Mouse (Mus musculus): ENCODE measurements around the gene Tnfsf12. TPM values are rescaled to one million over a fixed set of nuclear protein-coding genes. Genes with fewer than 3 reads are reported as not detected.

The Tnfsf12 gene
- polyA plus RNA-seq, 1 experiment from 2014 or later: 4.7 TPM

GRCm38 (mm10) chr11:69653399-69653798 lies 42.2 kb downstream of the Tnfsf12 start:
- H3K4me3 ChIP-seq: no peak overlapping the region
- H3K27me3 ChIP-seq (ENCODE audit: insufficient read depth, poor library complexity, severe bottlenecking): no peaks in the 10 kb centered on the region
- peaks cover 87% of the 10 kb centered on the region for H3K36me3 ChIP-seq
- H3K9me3 ChIP-seq: no peaks in the 10 kb centered on the region
- no peak for DNase-seq (ENCODE audit: low spot score)
- peaks cover 35% of the 10 kb centered on the region for H3K4me1 ChIP-seq
- 68% methylated on average over 5 of the region's 5 CpGs for WGBS
- no peak overlapping the region for H3K27ac ChIP-seq

- H3K27me3 ChIP-seq (ENCODE audit: insufficient read depth, poor library complexity, severe bottlenecking): no peaks in the 10 kb centered on the region
- no peak for DNase-seq (ENCODE audit: low spot score)
- 88% methylated on average over 5 of the region's 5 CpGs for WGBS
- H3K9me3 ChIP-seq: no peaks in the 10 kb centered on the region
- H3K36me3 ChIP-seq: peaks cover 97% of the 10 kb centered on the region
- no peaks in the 10 kb centered on the region for H3K4me1 ChIP-seq
- H3K27ac ChIP-seq: no peak overlapping the region
- no peak overlapping the region for H3K4me3 ChIP-seq
Observed at GRCm38 (mm10) chr11:69645860-69646259, 49.8 kb downstream of the Tnfsf12 start.

MicroRNA genes within 50 kb of the gene (microRNA counts, 519-probe panel; counts per million panel counts)
- not detected for microRNA mmu-miR-1934

Small RNA genes within 50 kb of the gene (microRNA-seq; reads per million reads assigned to microRNA genes)
- gene Mir1934: 10.1 reads per million, percentile 24 among the genes with 10 or more reads in this experiment

Other genes starting within 250 kb of the Tnfsf12 start
- gene Dnah2, start 146.7 kb downstream of the Tnfsf12 start, polyA plus RNA-seq (2016; fragmentation: Nextera tagmentation; extraction: Ambion mirVana): 0.18 and 0.95 TPM in 2 replicates
- 61.0 and 89.9 TPM in 2 replicates for gene Efnb3, start 135.6 kb downstream of the Tnfsf12 start, polyA plus RNA-seq (2016; fragmentation: Nextera tagmentation; extraction: Ambion mirVana)
- 27.2 and 32.4 TPM in 2 replicates for gene Wrap53, start 115.6 kb downstream of the Tnfsf12 start, polyA plus RNA-seq (2016; fragmentation: Nextera tagmentation; extraction: Ambion mirVana)
- 104 and 161 TPM in 2 replicates for gene Trp53, start 115.5 kb downstream of the Tnfsf12 start, polyA plus RNA-seq (2016; fragmentation: Nextera tagmentation; extraction: Ambion mirVana)
- gene Atp1b2, start 89.9 kb downstream of the Tnfsf12 start, polyA plus RNA-seq (2016; fragmentation: Nextera tagmentation; extraction: Ambion mirVana): 15.6 and 24.1 TPM in 2 replicates
- gene Shbg, start 77.9 kb downstream of the Tnfsf12 start, polyA plus RNA-seq (2016; fragmentation: Nextera tagmentation; extraction: Ambion mirVana): 0.25 and 7.5 TPM in 2 replicates
- gene Sat2, start 73.8 kb downstream of the Tnfsf12 start, polyA plus RNA-seq (2016; fragmentation: Nextera tagmentation; extraction: Ambion mirVana): 18.8 and 21.8 TPM in 2 replicates
- 31.5 and 44.7 TPM in 2 replicates for gene Fxr2, start 62.9 kb downstream of the Tnfsf12 start, polyA plus RNA-seq (2016; fragmentation: Nextera tagmentation; extraction: Ambion mirVana)
- 0.15 TPM in 1 of 2 replicates, not detected in the other for gene Sox15, start 40.5 kb downstream of the Tnfsf12 start, polyA plus RNA-seq (2016; fragmentation: Nextera tagmentation; extraction: Ambion mirVana)
- 62.1 and 63.7 TPM in 2 replicates for gene Mpdu1, start 33.2 kb downstream of the Tnfsf12 start, polyA plus RNA-seq (2016; fragmentation: Nextera tagmentation; extraction: Ambion mirVana)
- gene Cd68, start 29.7 kb downstream of the Tnfsf12 start, polyA plus RNA-seq (2016; fragmentation: Nextera tagmentation; extraction: Ambion mirVana): 2.0 and 4.4 TPM in 2 replicates
- gene Eif4a1, start 23.4 kb downstream of the Tnfsf12 start, polyA plus RNA-seq (2016; fragmentation: Nextera tagmentation; extraction: Ambion mirVana): 481 and 586 TPM in 2 replicates
- 95.3 and 108 TPM in 2 replicates for gene Senp3, start 13.8 kb downstream of the Tnfsf12 start, polyA plus RNA-seq (2016; fragmentation: Nextera tagmentation; extraction: Ambion mirVana)
- gene Tnfsf13, start 10.1 kb downstream of the Tnfsf12 start, polyA plus RNA-seq (2016; fragmentation: Nextera tagmentation; extraction: Ambion mirVana): 0.25 TPM in 1 of 2 replicates, not detected in the other
- gene Tnfsfm13, start 249 bp upstream of the Tnfsf12 start, polyA plus RNA-seq (2016; fragmentation: Nextera tagmentation; extraction: Ambion mirVana): 1.8 and 2.2 TPM in 2 replicates
- gene Polr2a, start 62.8 kb upstream of the Tnfsf12 start, polyA plus RNA-seq (2016; fragmentation: Nextera tagmentation; extraction: Ambion mirVana): 24.9 and 29.6 TPM in 2 replicates
- gene Slc35g3, start 66.1 kb upstream of the Tnfsf12 start, polyA plus RNA-seq (2016; fragmentation: Nextera tagmentation; extraction: Ambion mirVana): 0.16 TPM in 1 of 2 replicates, not detected in the other
- 1.7 and 2.4 TPM in 2 replicates for gene Zbtb4, start 70.1 kb upstream of the Tnfsf12 start, polyA plus RNA-seq (2016; fragmentation: Nextera tagmentation; extraction: Ambion mirVana)
- gene Chrnb1, start 100.1 kb upstream of the Tnfsf12 start, polyA plus RNA-seq (2016; fragmentation: Nextera tagmentation; extraction: Ambion mirVana): 3.9 and 4.9 TPM in 2 replicates
- 0.97 and 1.1 TPM in 2 replicates for gene Fgf11, start 106.0 kb upstream of the Tnfsf12 start, polyA plus RNA-seq (2016; fragmentation: Nextera tagmentation; extraction: Ambion mirVana)
- gene Tmem102, start 109.8 kb upstream of the Tnfsf12 start, polyA plus RNA-seq (2016; fragmentation: Nextera tagmentation; extraction: Ambion mirVana): 1.5 and 1.8 TPM in 2 replicates
- gene Gm39566, start 119.4 kb upstream of the Tnfsf12 start, polyA plus RNA-seq (2016; fragmentation: Nextera tagmentation; extraction: Ambion mirVana): not detected in 2 replicates
- gene Spem2, start 122.6 kb upstream of the Tnfsf12 start, polyA plus RNA-seq (2016; fragmentation: Nextera tagmentation; extraction: Ambion mirVana): 0.08 TPM in 1 of 2 replicates, not detected in the other
- not detected in 2 replicates for gene Spem1, start 126.3 kb upstream of the Tnfsf12 start, polyA plus RNA-seq (2016; fragmentation: Nextera tagmentation; extraction: Ambion mirVana)
- 1.3 and 3.7 TPM in 2 replicates for gene Nlgn2, start 141.9 kb upstream of the Tnfsf12 start, polyA plus RNA-seq (2016; fragmentation: Nextera tagmentation; extraction: Ambion mirVana)
- 294 and 327 TPM in 2 replicates for gene Tmem256, start 142.7 kb upstream of the Tnfsf12 start, polyA plus RNA-seq (2016; fragmentation: Nextera tagmentation; extraction: Ambion mirVana)
- gene Plscr3, start 150.5 kb upstream of the Tnfsf12 start, polyA plus RNA-seq (2016; fragmentation: Nextera tagmentation; extraction: Ambion mirVana): 72.7 and 74.5 TPM in 2 replicates
- gene Tnk1, start 162.9 kb upstream of the Tnfsf12 start, polyA plus RNA-seq (2016; fragmentation: Nextera tagmentation; extraction: Ambion mirVana): 0.28 and 1.2 TPM in 2 replicates
- gene Tmem95, start 182.2 kb upstream of the Tnfsf12 start, polyA plus RNA-seq (2016; fragmentation: Nextera tagmentation; extraction: Ambion mirVana): not detected in 2 replicates
- gene Kctd11, start 185.6 kb upstream of the Tnfsf12 start, polyA plus RNA-seq (2016; fragmentation: Nextera tagmentation; extraction: Ambion mirVana): 5.0 and 6.2 TPM in 2 replicates
- 10.6 and 16.2 TPM in 2 replicates for gene Acap1, start 199.7 kb upstream of the Tnfsf12 start, polyA plus RNA-seq (2016; fragmentation: Nextera tagmentation; extraction: Ambion mirVana)
- gene 2810408A11Rik, start 205.1 kb upstream of the Tnfsf12 start, polyA plus RNA-seq (2016; fragmentation: Nextera tagmentation; extraction: Ambion mirVana): 5.5 and 8.7 TPM in 2 replicates
- 8.3 and 12.7 TPM in 2 replicates for gene Neurl4, start 205.2 kb upstream of the Tnfsf12 start, polyA plus RNA-seq (2016; fragmentation: Nextera tagmentation; extraction: Ambion mirVana)
- gene Gps2, start 218.0 kb upstream of the Tnfsf12 start, polyA plus RNA-seq (2016; fragmentation: Nextera tagmentation; extraction: Ambion mirVana): 55.2 and 69.4 TPM in 2 replicates
- 2,011 and 2,470 TPM in 2 replicates for gene Eif5a, start 226.1 kb upstream of the Tnfsf12 start, polyA plus RNA-seq (2016; fragmentation: Nextera tagmentation; extraction: Ambion mirVana)
- gene Ybx2, start 239.9 kb upstream of the Tnfsf12 start, polyA plus RNA-seq (2016; fragmentation: Nextera tagmentation; extraction: Ambion mirVana): 1.8 and 2.1 TPM in 2 replicates